Mouse (Mus musculus): ENCODE measurements around the gene Trip6. TPM values are rescaled to one million over a fixed set of nuclear protein-coding genes. Genes with fewer than 3 reads are reported as not detected.
A peak's percentile ranks its signal among the peaks of the same experiment; 100 is the strongest.

Gene Trip6
- total and polyA plus RNA-seq, 3 experiments = 0.58 to 2.1 TPM; not detected in 1

- H3K27me3 ChIP-seq (ENCODE audit: control insufficient read depth in 1 of 2, insufficient read depth in 2 of 2, low read length in 2 of 2) = no peaks in the 10 kb centered on the region
- H3K9me3 ChIP-seq (replicated peaks; ENCODE audit: insufficient read depth, low read length) = no peaks in the 10 kb centered on the region
- H3K4me1 ChIP-seq (ENCODE audit: control insufficient read depth in 1 of 2, insufficient read depth in 2 of 2, low read length in 2 of 2) = peaks cover 0 to 3% of the 10 kb centered on the region in 2 experiments; a peak in 2 of 4 replicates
- no peak for DNase-seq (ENCODE audit: low read depth, low spot score)
- peak overlapping the region in 1 of 2 experiments; percentile 48; a peak in 1 of 4 replicates for H3K4me3 ChIP-seq (ENCODE audit: control insufficient read depth in 1 of 2, insufficient read depth in 1 of 2, low read depth in 2 of 2, low read length in 2 of 2)
- TF ChIP-seq RAD21 (IDR thresholded peaks at IDR 0.05; ENCODE audit: low read depth, low read length) = no peak
- no peak for TF ChIP-seq POLR2AphosphoS5 (IDR thresholded peaks at IDR 0.05; ENCODE audit: borderline replicate concordance, low read depth, low read length)
- peak; percentile 78 for TF ChIP-seq ZNF384 (IDR thresholded peaks at IDR 0.05; ENCODE audit: low read depth, low read length)
- no peak for TF ChIP-seq ETS1 (IDR thresholded peaks at IDR 0.05; ENCODE audit: low read depth, low read length)
- H3K79me2 ChIP-seq (ENCODE audit: control insufficient read depth, insufficient read depth, low read length, poor library complexity) = no peaks in the 10 kb centered on the region
- H3K27ac ChIP-seq (ENCODE audit: control insufficient read depth, low read depth, low read length) = no peak overlapping the region
- H3K9ac ChIP-seq (ENCODE audit: control insufficient read depth, low read depth, low read length, poor library complexity, severe bottlenecking) = no peak overlapping the region
- no peaks in the 10 kb centered on the region; a peak in 1 of 4 replicates for H3K36me3 ChIP-seq (ENCODE audit: control insufficient read depth in 1 of 2, insufficient read depth in 2 of 2, low read length in 2 of 2)
Observed at GRCm38 (mm10) chr5:137346388-137346787, 32.2 kb upstream of the Trip6 start.

- H3K36me3 ChIP-seq (ENCODE audit: control insufficient read depth in 1 of 2, insufficient read depth in 2 of 2, low read length in 2 of 2) = no peaks in the 10 kb centered on the region; a peak in 1 of 4 replicates
- no peak for TF ChIP-seq MEF2A (IDR thresholded peaks at IDR 0.05; ENCODE audit: extremely low read depth, insufficient replicate concordance, low read depth, low read length, poor library complexity, severe bottlenecking)
- no peak for TF ChIP-seq MAFK (IDR thresholded peaks at IDR 0.05; ENCODE audit: borderline replicate concordance, low read depth, low read length)
- TF ChIP-seq MYC (IDR thresholded peaks at IDR 0.05; ENCODE audit: low read depth, low read length) = no peak
- no peak for TF ChIP-seq USF1 (IDR thresholded peaks at IDR 0.05; ENCODE audit: low read depth, low read length)
- no peak for TF ChIP-seq POLR2A (IDR thresholded peaks at IDR 0.05; ENCODE audit: control insufficient read depth in 1 of 2, insufficient read depth in 1 of 2, low read depth in 1 of 2, low read length in 2 of 2, poor library complexity in 1 of 2)
- no peak for TF ChIP-seq NRF1 (IDR thresholded peaks at IDR 0.05; ENCODE audit: insufficient read depth, low read depth, low read length, poor library complexity, severe bottlenecking)
- no peak for TF ChIP-seq MXI1 (IDR thresholded peaks at IDR 0.05; ENCODE audit: low read depth, low read length)
- no peak for TF ChIP-seq ZMIZ1 (IDR thresholded peaks at IDR 0.05; ENCODE audit: low read depth, low read length)
- TF ChIP-seq POLR2AphosphoS5 (IDR thresholded peaks at IDR 0.05; ENCODE audit: borderline replicate concordance, low read depth, low read length) = no peak
- no peak for TF ChIP-seq TAL1 (IDR thresholded peaks at IDR 0.05; ENCODE audit: low read length)
- TF ChIP-seq EP300 (IDR thresholded peaks at IDR 0.05; ENCODE audit: low read depth in 1 of 2, low read length in 2 of 2) = no peak
- TF ChIP-seq RAD21 (IDR thresholded peaks at IDR 0.05; ENCODE audit: low read depth, low read length) = no peak
- TF ChIP-seq ZNF384 (IDR thresholded peaks at IDR 0.05; ENCODE audit: low read depth, low read length) = no peak
- TF ChIP-seq KAT2A (conservative IDR thresholded peaks at IDR 0.05; ENCODE audit: low read depth, low read length) = no peak
- no peak for TF ChIP-seq SMC3 (IDR thresholded peaks at IDR 0.05; ENCODE audit: low read depth, low read length)
- no peak for TF ChIP-seq TBP (IDR thresholded peaks at IDR 0.05; ENCODE audit: low read depth, low read length)
- TF ChIP-seq USF2 (IDR thresholded peaks at IDR 0.05; ENCODE audit: borderline replicate concordance in 1 of 2, insufficient read depth in 1 of 2, low read depth in 1 of 2, low read length in 2 of 2) = no peak
- TF ChIP-seq CTCF (IDR thresholded peaks at IDR 0.05 in 2 of 3, conservative IDR thresholded peaks at IDR 0.05 in 1 of 3; ENCODE audit: control insufficient read depth in 1 of 3, insufficient read depth in 1 of 3, low read depth in 2 of 3, low read length in 3 of 3, poor library complexity in 1 of 3, severe bottlenecking in 1 of 3) = no peak
- TF ChIP-seq BHLHE40 (IDR thresholded peaks at IDR 0.05; ENCODE audit: borderline replicate concordance, low read depth, low read length) = no peak
- no peak for TF ChIP-seq POLR2AphosphoS2 (IDR thresholded peaks at IDR 0.05; ENCODE audit: low read length)
- H3K4me3 ChIP-seq (ENCODE audit: control insufficient read depth in 1 of 2, insufficient read depth in 1 of 2, low read depth in 2 of 2, low read length in 2 of 2) = peak overlapping the region in 1 of 2 experiments; percentile 48; a peak in 1 of 4 replicates
- H3K27me3 ChIP-seq (ENCODE audit: control insufficient read depth in 1 of 2, insufficient read depth in 2 of 2, low read length in 2 of 2) = no peaks in the 10 kb centered on the region
- H3K9ac ChIP-seq (ENCODE audit: control insufficient read depth, low read depth, low read length, poor library complexity, severe bottlenecking) = no peak overlapping the region
- DNase-seq (ENCODE audit: low read depth, low spot score) = peak; percentile 33
- H3K79me2 ChIP-seq (ENCODE audit: control insufficient read depth, insufficient read depth, low read length, poor library complexity) = no peaks in the 10 kb centered on the region
- H3K9me3 ChIP-seq (replicated peaks; ENCODE audit: insufficient read depth, low read length) = no peaks in the 10 kb centered on the region
- H3K4me1 ChIP-seq (ENCODE audit: control insufficient read depth in 1 of 2, insufficient read depth in 2 of 2, low read length in 2 of 2) = peaks cover 0 to 3% of the 10 kb centered on the region in 2 experiments; a peak in 2 of 4 replicates
- H3K27ac ChIP-seq (ENCODE audit: control insufficient read depth, low read depth, low read length) = no peak overlapping the region
Observed at GRCm38 (mm10) chr5:137345821-137346220, 31.6 kb upstream of the Trip6 start.

All from MEL (cell line).